Mouse (Mus musculus): ENCODE data around the gene Ier5l. TPM values are rescaled to one million over a fixed set of nuclear protein-coding genes. Genes with fewer than 3 reads are reported as not detected.

The Ier5l gene
- total RNA-seq, 2 experiments from 2014 or later = 12.2 to 13.1 TPM

GRCm38 (mm10) chr2:30464411-30464810 is 9.6 kb downstream of the Ier5l start:
- Histone ChIP-seq H3K4me3 (peak overlapping the region; percentile 48), H3K27ac (peak overlapping the region; percentile 61; the same call in 1 of the 2 replicates)
- DNase-seq (ENCODE audit: low spot score in 2 of 2) = no peak
- no peak for TF ChIP-seq CTCF (conservative IDR thresholded peaks at IDR 0.05)

GRCm38 (mm10) chr2:30463904-30464330 is 10.1 kb downstream of the Ier5l start:
- TF ChIP-seq CTCF (conservative IDR thresholded peaks at IDR 0.05) = no peak
- no peak for DNase-seq (ENCODE audit: low spot score in 2 of 2)
- H3K27ac ChIP-seq = peak overlapping the region; percentile 61

DNA sequence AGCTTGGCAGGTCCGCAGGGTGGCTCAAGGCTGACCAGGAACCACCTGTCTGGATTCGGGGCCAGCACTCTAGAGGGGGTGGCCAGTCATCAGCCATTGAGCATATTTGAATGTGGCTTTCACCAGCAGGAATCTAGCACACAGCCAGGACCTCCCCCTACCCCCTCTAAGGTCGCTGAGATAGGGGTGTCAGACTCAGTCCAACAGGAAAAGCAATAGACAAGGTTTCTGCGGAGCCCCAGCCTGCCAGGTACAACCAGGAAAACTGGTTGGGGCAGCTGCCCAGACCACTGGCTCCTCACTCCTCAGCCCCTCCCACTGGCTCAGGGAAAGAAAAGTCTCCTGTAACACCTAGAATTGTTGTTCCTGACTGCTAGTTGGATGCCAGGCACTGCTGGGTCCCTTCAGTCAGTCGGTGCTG is 10.7 kb downstream of the Ier5l start:
- DNase-seq (ENCODE audit: low spot score in 2 of 2) = no peak
- TF ChIP-seq CTCF (conservative IDR thresholded peaks at IDR 0.05) = no peak
- H3K27ac ChIP-seq = peak overlapping the region; percentile 61
- peak overlapping the region; percentile 48; the same call in 1 of the 2 replicates for H3K4me3 ChIP-seq

More at GRCm38 (mm10) chr2:30463904-30464330, 10.1 kb downstream of the Ier5l start:
- H3K4me3 ChIP-seq = peak overlapping the region; percentile 48

DNA sequence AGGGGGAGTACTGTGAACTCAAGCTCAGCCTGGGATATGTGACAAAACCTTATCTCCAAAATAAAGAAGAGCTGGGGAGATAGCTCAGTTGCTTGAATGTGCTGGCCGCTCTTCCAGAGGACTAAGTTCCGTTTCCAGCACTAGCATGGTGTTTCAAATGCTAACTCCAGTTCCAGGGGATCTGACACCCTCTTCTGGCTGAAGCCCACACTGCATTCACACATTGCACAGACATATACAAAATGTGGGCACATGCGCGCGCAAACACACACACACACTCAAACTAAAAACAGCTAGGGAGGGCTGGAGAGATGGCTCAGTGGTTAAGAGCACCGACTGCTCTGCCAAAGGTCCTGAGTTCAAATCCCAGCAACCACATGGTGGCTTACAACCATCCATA is 14.8 kb downstream of the Ier5l start:
- Histone ChIP-seq H3K27ac (no peak overlapping the region), H3K4me3 (no peak overlapping the region)
- DNase-seq (ENCODE audit: low spot score in 2 of 2) = no peak
- peak; percentile 52 for TF ChIP-seq CTCF (conservative IDR thresholded peaks at IDR 0.05)

GRCm38 (mm10) chr2:30458349-30458748 is 15.7 kb downstream of the Ier5l start:
- DNase-seq (ENCODE audit: low spot score in 2 of 2) = no peak
- no peak overlapping the region for H3K4me3 ChIP-seq
- no peak for TF ChIP-seq CTCF (conservative IDR thresholded peaks at IDR 0.05)
- no peak overlapping the region for H3K27ac ChIP-seq

DNA sequence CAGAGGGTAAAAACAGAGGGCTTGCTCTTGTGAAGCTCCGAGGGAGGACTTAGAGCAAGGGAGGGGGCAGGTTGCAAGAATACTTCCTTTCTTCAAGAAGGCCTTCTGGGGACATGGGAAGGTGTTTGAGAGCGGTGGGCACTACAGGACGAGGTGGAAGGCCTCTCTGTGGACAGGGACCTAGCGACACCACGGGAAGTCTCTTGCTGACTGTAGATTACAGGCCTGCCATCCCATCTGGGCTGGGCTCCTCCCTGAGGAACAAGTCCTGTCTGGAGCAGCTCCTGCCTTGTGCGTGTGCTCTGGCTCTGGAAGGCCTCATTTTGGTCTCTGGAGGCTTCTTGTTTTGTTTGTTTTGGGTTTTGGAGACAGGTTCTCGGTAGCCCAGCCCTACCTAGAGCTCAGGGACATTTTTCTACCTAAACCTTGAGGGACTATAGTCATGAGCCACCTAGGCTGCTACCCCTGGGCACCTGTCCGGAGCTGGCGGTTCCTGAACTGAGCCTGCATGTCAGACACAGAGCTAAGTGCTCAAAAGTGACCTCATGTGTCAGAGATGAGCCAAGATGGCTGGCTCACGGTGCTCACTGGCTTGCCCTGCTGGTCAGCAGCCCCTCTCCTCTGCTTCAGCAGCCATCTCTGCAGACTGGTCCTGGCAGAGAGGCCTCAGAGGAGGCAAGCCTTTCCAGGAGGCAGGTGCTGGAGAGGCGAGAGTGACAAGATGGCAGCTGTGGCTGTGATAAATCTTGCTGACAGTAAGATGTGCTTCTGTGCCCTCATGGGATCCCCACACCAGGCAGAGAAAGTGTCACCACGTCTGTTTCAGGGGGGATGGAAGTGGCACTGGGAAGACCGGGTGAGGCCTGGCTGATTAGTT is 17.7 kb downstream of the Ier5l start:
- no peak for DNase-seq (ENCODE audit: low spot score in 2 of 2)
- H3K27ac ChIP-seq = no peak overlapping the region
- no peak overlapping the region for H3K4me3 ChIP-seq
- no peak for TF ChIP-seq CTCF (conservative IDR thresholded peaks at IDR 0.05)

DNA sequence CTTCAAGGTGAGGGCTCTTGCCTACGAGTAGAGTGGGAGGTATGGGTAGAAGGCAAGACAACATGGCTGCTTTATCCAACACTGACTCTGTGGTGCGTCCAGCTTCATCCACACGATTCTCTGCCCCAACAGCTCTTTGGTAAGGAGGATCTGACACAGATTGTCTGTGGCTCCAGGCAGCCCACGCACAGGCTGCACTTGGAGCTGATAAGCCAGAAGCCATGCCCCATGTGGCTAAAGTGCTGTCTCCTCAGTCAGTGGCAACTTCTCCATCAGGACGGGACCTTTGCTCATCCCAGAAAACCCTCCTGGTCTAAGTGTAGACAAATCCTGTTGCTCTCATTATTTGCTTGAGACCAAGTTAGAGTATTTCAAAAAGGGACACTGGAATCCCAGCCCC is 19.4 kb downstream of the Ier5l start:
- H3K27ac ChIP-seq = no peak overlapping the region
- DNase-seq (ENCODE audit: low spot score in 2 of 2) = no peak
- no peak for TF ChIP-seq CTCF (conservative IDR thresholded peaks at IDR 0.05)
- no peak overlapping the region for H3K4me3 ChIP-seq

GRCm38 (mm10) chr2:30453570-30453969 is 20.4 kb downstream of the Ier5l start:
- no peak for DNase-seq (ENCODE audit: low spot score in 2 of 2)
- no peak overlapping the region for H3K4me3 ChIP-seq
- H3K27ac ChIP-seq = peak overlapping the region; percentile 2; the same call in 1 of the 2 replicates
- TF ChIP-seq CTCF (conservative IDR thresholded peaks at IDR 0.05) = no peak

GRCm38 (mm10) chr2:30451525-30451924 is 22.5 kb downstream of the Ier5l start:
- no peak for DNase-seq (ENCODE audit: low spot score in 2 of 2)
- H3K27ac ChIP-seq = no peak overlapping the region
- no peak for TF ChIP-seq CTCF (conservative IDR thresholded peaks at IDR 0.05)

GRCm38 (mm10) chr2:30450530-30450929 is 23.5 kb downstream of the Ier5l start:
- no peak for DNase-seq (ENCODE audit: low spot score in 2 of 2)
- TF ChIP-seq CTCF (conservative IDR thresholded peaks at IDR 0.05) = peak; percentile 75
- Histone ChIP-seq H3K27ac (no peak overlapping the region), H3K4me3 (no peak overlapping the region)

More at GRCm38 (mm10) chr2:30451525-30451924, 22.5 kb downstream of the Ier5l start:
- H3K4me3 ChIP-seq = no peak overlapping the region

- TF ChIP-seq CTCF (conservative IDR thresholded peaks at IDR 0.05) = no peak
- no peak for DNase-seq (ENCODE audit: low spot score in 2 of 2)
- peak overlapping the region; percentile 80; the same call in 1 of the 2 replicates for H3K27ac ChIP-seq
- H3K4me3 ChIP-seq = no peak overlapping the region
Measured at GRCm38 (mm10) chr2:30448371-30448770, 25.6 kb downstream of the Ier5l start.

- Histone ChIP-seq H3K27ac (peak overlapping the region; percentile 80), H3K4me3 (no peak overlapping the region)
- no peak for TF ChIP-seq CTCF (conservative IDR thresholded peaks at IDR 0.05)
- no peak for DNase-seq (ENCODE audit: low spot score in 2 of 2)
Measured at GRCm38 (mm10) chr2:30446891-30447826, 26.9 kb downstream of the Ier5l start.

DNA sequence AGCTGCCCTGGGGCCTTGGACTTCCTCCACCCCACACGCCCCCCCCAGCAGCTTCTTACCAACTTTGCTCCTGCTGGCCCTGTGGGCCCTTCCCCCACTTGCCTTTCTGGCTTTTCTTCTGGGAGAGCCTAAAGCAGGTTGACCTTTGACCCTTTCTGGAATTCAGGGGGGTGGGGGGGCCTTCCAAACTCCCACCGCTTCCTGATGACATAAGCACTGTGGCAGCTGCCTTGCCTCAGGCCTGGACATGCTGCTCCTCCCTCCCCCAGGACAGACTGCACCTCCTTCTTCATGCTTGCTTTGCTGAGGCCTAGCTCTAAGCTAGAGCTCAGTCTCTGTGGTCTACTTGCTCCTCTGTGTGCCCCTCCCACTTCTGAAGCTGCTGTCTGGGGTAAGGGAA is 28.7 kb downstream of the Ier5l start:
- DNase-seq (ENCODE audit: low spot score in 2 of 2) = no peak
- no peak for TF ChIP-seq CTCF (conservative IDR thresholded peaks at IDR 0.05)

More for the DNA sequence above, 28.7 kb downstream of the Ier5l start:
- H3K4me3 ChIP-seq = no peak overlapping the region
- 0 out of 2 replicates have a peak overlapping the region, but pooled peaks have one; percentile 36 for H3K27ac ChIP-seq
